Mouse (Mus musculus): ENCODE results near the gene Wdr78.

- TF ChIP-seq EP300 (IDR thresholded peaks at IDR 0.05) (no peak), CTCF (IDR thresholded peaks at IDR 0.05) (no peak)
These were observed 85.9 kb downstream of the Wdr78 start for GRCm38 (mm10) chr4:103028177-103029088.
